Mouse (Mus musculus) erythroblast, embryonic 14.5 days (primary cell): ENCODE measurements at regions not wholly inside any gene's neighbourhood (a gene's known extent, or its start where the extent isn't known, plus 50 kb on each side); places are given as distances from the start of the nearest gene placed in this dataset.

Experiments
- GATA1 ChIP-seq: IDR thresholded peaks from 2 replicates; pipeline ENCODE4 v1.6.1; 2012; ENCODE audit warnings: low read length, inconsistent platforms, mixed read lengths
- TAL1 ChIP-seq: IDR thresholded peaks from 3 replicates; pipeline ENCODE4 v1.6.1; 2012; ENCODE audit warnings: low read length, inconsistent platforms, mixed read lengths

GRCm38 (mm10) chr6:140278750-140279149 lies 145.1 kb upstream of the Plekha5 start:
- TF ChIP-seq TAL1, result no peak
- TF ChIP-seq GATA1, result no peak
